Mouse (Mus musculus) midbrain, embryonic 15.5 days (tissue): ENCODE data around the gene Baz2b. TPM values are rescaled to one million over a fixed set of nuclear protein-coding genes. Genes with fewer than 3 reads are reported as not detected.

ENCODE experiments used
- ATAC-seq: fragments of 200-750 bp; cut with Nextera tagmentation; replicated peaks from 2 replicates; pipeline ENCODE4 v1.8.0; 2017; ENCODE audit warnings: moderate TSS enrichment
- H3K27ac ChIP-seq: fragments of 300-500 bp; sonication (generic); 2 replicates; pipeline ENCODE4 v1.5.1; 2015; ENCODE audit warnings: mild to moderate bottlenecking, inconsistent platforms
- H3K27me3 ChIP-seq: fragments of 300-500 bp; sonication (generic); replicated peaks from 2 replicates; pipeline ENCODE4 v1.6.1; 2015; ENCODE audit warnings: inconsistent platforms
- H3K36me3 ChIP-seq: fragments of 300-500 bp; sonication (generic); replicated peaks from 2 replicates; pipeline ENCODE4 v1.6.1; 2015; ENCODE audit warnings: inconsistent platforms
- H3K4me1 ChIP-seq: fragments of 300-500 bp; sonication (generic); 2 replicates; pipeline ENCODE4 v1.6.1; 2015; ENCODE audit warnings: inconsistent platforms
- H3K4me2 ChIP-seq: fragments of 300-500 bp; sonication (generic); 2 replicates; pipeline ENCODE4 v1.6.1; 2015; ENCODE audit warnings: inconsistent platforms, mild to moderate bottlenecking, moderate library complexity
- H3K4me3 ChIP-seq: fragments of 300-500 bp; sonication (generic); 2 replicates; pipeline ENCODE4 v1.5.1; 2015; ENCODE audit warnings: mild to moderate bottlenecking, inconsistent platforms
- H3K9ac ChIP-seq: fragments of 300-500 bp; sonication (generic); 2 replicates; pipeline ENCODE4 v1.6.1; 2015; ENCODE audit warnings: mild to moderate bottlenecking, inconsistent platforms
- H3K9me3 ChIP-seq: fragments of 300-500 bp; sonication (generic); 2 replicates; pipeline ENCODE4 v1.6.1; 2016; ENCODE audit warnings: inconsistent platforms
- WGBS: fragments of 180-500 bp; shearing (Covaris S2); methylation state at CpG from one replicate; pipeline ENCODE4 v1.1.7; 2015; ENCODE audit warnings: mixed read lengths; 5-methylcytosine and 5-hydroxymethylcytosine counted together
- polyA plus RNA-seq: library from polyadenylated mRNA; unstranded; fragments of >200 nt; fragmentation: Nextera tagmentation; extraction: Ambion mirVana; gene quantifications from 2 replicates; pipeline ENCODE4 v1.2.1, GENCODE M21; 2015

Baz2b gene
- polyA plus RNA-seq, 1 experiment from 2014 or later = 86.7 TPM

DNA sequence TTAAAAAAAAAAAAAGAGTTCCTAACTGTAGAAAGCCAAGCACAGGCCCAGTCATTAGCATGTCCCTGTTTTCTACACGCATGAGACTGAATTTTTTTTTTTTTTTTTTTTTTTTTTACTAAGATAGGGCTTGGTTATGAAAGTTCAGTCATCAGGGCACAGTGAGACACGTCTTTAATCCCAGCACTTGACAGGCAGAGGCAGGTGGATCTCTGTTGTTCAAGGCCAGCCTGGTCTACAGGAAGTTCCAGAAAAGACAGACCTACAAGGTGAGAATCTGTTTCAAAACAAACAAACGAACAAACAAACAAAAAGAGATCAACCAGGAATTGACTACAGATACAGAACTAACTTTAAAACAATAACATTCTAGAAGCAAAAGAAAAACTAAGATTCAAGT lies 100.6 kb downstream of the Baz2b start:
- no peaks in the 10 kb centered on the region for H3K9me3 ChIP-seq
- no peak for ATAC-seq
- no peaks in the 10 kb centered on the region for H3K27me3 ChIP-seq
- no peak overlapping the region for H3K4me3 ChIP-seq
- no peaks in the 10 kb centered on the region for H3K36me3 ChIP-seq
- no peak overlapping the region for H3K4me2 ChIP-seq
- H3K4me1 ChIP-seq = 0 out of 2 replicates have a peak, but pooled peaks cover 3% of the 10 kb centered on the region
- H3K27ac ChIP-seq = no peak overlapping the region
- no peak overlapping the region for H3K9ac ChIP-seq
- 86% methylated on average over 3 of the region's 3 CpGs for WGBS

DNA sequence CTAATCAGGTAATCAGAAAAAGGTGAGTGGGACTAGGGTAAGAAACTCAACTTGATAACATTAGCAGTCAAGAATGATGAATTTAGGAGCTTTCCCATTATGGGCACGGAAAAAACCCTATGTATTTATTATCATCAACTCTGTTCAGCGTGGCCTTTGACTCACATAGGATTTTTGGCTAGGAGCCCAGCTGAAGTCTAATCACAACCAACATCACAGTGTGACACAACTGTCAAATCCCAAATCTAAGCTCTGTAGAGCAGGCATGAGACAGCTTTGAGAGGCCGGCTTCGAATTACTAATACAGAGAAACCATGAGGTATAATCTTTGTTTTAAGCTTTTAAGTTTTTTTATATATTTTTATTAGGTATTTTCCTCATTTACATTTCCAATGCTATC lies 113.0 kb downstream of the Baz2b start:
- 87% methylated on average over 4 of the region's 4 CpGs for WGBS
- Histone ChIP-seq H3K9me3 (no peaks in the 10 kb centered on the region), H3K9ac (no peak overlapping the region), H3K4me3 (no peak overlapping the region), H3K4me2 (no peak overlapping the region), H3K27me3 (no peaks in the 10 kb centered on the region), H3K36me3 (no peaks in the 10 kb centered on the region), H3K27ac (no peak overlapping the region), H3K4me1 (no peaks in the 10 kb centered on the region)
- no peak for ATAC-seq

DNA sequence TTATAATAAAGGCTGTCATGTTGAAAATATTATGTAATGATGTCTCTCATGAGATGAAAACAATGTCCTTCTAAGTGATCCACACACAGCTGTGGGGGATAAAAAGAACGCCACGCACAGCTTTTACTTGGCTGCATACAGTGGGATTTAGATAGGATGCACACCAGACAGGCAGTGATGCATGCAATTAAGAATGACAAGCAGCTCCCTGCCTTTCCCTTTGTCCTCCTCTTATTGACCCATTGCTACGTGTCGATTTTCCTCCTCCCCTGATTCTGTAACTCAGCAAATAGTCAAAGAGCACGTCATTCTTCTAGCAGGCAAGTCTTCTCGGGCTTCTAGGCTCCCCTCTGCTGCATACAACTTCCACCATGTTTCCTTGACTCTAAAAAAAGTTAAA lies 119.4 kb downstream of the Baz2b start:
- Histone ChIP-seq H3K9me3 (no peaks in the 10 kb centered on the region), H3K4me3 (no peak overlapping the region), H3K4me1 (peaks cover 12% of the 10 kb centered on the region; the same call in 1 of the 2 replicates), H3K9ac (0 out of 2 replicates have a peak overlapping the region, but pooled peaks have one; percentile 10), H3K27ac (peak overlapping the region; percentile 67), H3K27me3 (no peaks in the 10 kb centered on the region), H3K4me2 (peak overlapping the region; percentile 35; the same call in 1 of the 2 replicates), H3K36me3 (no peaks in the 10 kb centered on the region)
- peak; percentile 66 for ATAC-seq
- 18% methylated on average over 6 of the region's 6 CpGs for WGBS

DNA sequence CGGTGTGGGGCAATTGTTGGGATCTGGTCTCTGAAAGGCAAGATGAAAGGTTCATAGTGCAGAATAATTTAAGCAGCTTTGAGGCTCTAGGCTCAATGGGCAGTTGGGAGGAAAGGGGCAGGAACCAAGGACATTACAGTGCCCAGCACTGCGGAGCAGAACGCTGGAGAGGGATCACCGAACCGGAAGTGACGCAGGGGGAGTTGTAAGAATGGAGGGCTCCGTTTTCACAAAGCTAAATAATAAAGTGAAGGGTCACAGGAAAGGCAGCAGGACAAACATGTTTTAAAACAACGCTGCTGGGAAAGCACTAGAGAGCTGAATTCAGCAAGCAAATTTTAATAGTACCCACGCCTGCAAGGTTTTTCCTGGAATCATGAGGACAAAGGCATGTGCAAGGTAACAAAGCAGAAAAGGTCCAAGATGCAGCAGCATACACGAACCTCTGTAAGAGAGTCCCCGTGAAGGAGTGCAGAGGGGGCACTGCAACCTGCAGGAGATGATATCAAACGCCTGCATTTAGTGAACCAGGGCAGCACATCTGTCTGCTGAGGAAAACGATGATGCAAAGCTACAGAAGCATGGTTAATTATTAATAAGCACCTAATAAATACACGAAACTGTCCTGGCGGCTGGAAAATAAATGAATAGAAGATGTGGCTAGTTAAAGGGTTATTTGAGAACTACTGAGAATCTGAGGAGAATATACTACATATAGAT lies 120.0 kb downstream of the Baz2b start:
- Histone ChIP-seq H3K4me2 (peak overlapping the region; percentile 35), H3K4me3 (peak overlapping the region; percentile 8), H3K4me1 (peaks cover 12% of the 10 kb centered on the region; the same call in 1 of the 2 replicates), H3K27ac (peak overlapping the region; percentile 66), H3K9me3 (no peaks in the 10 kb centered on the region), H3K27me3 (no peaks in the 10 kb centered on the region), H3K36me3 (no peaks in the 10 kb centered on the region), H3K9ac (0 out of 2 replicates have a peak overlapping the region, but pooled peaks have one; percentile 2)
- WGBS = 34% methylated on average over 15 of the region's 15 CpGs
- ATAC-seq = peak; percentile 81

DNA sequence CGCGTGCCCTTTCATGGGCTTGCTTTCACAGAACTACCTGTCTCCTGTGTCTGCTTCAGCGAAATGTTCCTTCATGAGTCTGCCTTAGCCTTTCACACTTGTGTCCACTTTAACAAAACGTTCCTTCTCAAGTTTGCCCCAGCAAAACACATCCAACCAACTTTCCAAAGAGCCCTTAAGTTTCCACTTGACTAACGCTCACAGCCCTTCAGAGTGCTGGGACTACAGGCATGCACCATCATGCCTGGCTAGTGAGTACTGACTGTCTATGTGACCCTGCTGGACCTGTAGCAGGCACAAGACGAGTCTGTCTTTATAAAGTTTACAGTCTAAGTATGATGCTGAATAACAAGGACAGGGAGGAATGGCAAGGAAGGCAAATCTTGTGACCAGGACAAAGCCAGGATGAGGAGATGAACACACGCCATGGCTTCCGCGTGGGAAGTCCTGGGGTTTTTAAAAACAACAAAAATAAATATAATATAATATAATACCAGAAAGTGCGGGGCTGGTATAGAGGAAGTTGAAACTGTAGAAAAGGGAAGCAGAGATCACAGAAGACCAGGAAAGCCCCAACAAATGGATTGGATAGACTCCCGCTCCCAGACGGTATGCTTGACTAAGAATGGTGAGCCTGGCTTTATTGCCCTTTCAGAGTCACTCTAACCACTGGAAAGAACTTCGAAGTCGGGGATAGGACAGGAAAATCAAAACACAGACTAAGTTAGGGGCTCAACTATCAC lies 120.7 kb downstream of the Baz2b start:
- Histone ChIP-seq H3K9ac (0 out of 2 replicates have a peak overlapping the region, but pooled peaks have one; percentile 2), H3K9me3 (no peaks in the 10 kb centered on the region), H3K4me3 (no peak overlapping the region), H3K36me3 (no peaks in the 10 kb centered on the region), H3K4me2 (peak overlapping the region; percentile 35; the same call in 1 of the 2 replicates), H3K27me3 (no peaks in the 10 kb centered on the region), H3K4me1 (peaks cover 12% of the 10 kb centered on the region; the same call in 1 of the 2 replicates), H3K27ac (peak overlapping the region; percentile 66)
- no peak for ATAC-seq
- 85% methylated on average over 14 of the region's 14 CpGs for WGBS

DNA sequence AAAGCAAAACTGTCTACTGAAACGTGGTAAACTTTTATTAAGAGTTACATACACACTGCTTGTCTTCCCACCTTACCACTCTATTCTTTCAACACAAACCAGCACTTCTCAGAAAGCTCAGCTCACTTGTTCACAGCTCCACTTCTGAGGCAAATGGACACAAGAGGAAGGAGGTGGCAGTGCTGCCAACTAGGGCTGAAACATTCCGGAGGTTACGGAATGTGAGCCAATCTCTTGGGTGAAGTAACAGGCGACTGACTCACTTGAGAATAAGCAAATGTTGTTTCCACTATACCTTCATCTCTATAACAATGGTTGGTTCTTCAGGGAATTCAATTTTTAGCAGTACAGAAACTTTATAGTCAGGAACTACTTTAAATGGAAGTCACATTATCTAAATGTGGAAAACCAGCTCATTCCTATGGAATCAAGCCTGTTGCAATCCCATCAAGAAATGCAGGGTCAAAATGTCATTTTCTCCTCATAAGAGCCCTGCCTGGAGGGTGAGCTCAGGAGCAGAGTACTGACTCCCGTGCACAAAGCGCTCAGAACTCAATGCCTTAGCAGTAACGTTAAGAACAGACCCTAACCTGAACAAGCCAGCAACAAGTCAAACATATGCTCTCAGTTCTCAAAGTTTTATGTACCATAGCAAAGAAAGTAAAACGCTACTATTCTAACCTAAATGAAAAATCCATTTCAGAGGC lies 123.3 kb downstream of the Baz2b start:
- H3K9ac ChIP-seq = no peak overlapping the region
- peaks cover 17% of the 10 kb centered on the region; the same call in 1 of the 2 replicates for H3K4me1 ChIP-seq
- H3K9me3 ChIP-seq = no peaks in the 10 kb centered on the region
- no peak overlapping the region for H3K4me2 ChIP-seq
- H3K4me3 ChIP-seq = no peak overlapping the region
- no peak for ATAC-seq
- no peak overlapping the region for H3K27ac ChIP-seq
- no peaks in the 10 kb centered on the region for H3K36me3 ChIP-seq
- H3K27me3 ChIP-seq = no peaks in the 10 kb centered on the region
- 86% methylated on average over 8 of the region's 8 CpGs for WGBS

DNA sequence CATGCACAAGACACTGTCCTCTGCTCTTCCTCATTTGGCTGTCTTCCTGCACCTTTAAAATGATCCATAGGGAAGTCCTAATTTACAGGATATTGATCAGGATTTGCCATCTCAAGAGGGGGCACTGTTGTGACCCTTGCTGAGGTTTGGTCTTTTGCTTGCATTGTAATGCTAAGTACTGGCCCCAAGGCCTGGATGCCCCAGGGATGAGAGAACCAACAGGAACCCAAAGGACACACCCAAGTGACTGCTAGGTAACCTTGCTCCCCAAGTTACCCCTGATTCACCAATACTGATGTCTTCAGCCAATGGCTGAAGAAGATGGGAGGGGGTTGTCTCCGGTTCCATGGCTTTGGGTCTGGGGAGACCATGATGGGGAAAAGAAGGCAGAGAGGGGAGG lies 124.8 kb downstream of the Baz2b start:
- Histone ChIP-seq H3K27ac (no peak overlapping the region), H3K9me3 (no peaks in the 10 kb centered on the region), H3K36me3 (no peaks in the 10 kb centered on the region), H3K9ac (no peak overlapping the region), H3K4me3 (no peak overlapping the region), H3K27me3 (no peaks in the 10 kb centered on the region), H3K4me1 (peaks cover 11% of the 10 kb centered on the region; the same call in 1 of the 2 replicates), H3K4me2 (no peak overlapping the region)
- ATAC-seq = no peak
- WGBS = 97% methylated on average over 1 of the region's 1 CpGs

DNA sequence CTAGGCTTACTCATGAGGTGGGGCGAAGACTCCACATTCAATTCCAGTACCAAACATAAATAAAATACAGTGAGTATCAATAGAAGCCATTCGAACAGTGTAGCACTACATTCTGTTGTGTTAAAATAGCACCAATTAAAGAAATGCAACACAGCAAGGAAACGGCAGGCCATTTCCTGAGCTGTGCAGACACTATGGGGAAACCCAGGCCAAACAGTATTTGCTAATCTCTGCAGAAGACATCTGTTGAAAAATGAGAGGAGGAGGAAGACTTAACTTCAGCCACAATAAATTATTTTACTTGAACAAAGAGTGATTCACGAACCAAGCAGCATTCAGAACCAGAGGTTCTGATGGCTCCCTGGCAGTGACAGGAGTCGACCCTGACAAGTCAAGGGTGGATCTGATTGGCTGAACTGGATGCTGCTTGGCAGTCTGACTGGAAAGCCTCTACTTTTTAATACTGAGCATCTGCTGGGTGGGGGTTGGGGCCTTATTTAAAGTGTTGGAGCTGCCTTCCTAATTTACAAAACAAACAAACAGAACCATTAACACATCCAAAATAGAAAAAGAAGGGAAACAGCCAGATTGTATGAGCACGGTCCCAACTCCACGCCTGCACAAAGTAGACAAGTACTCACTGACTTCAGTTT lies 126.5 kb downstream of the Baz2b start:
- no peaks in the 10 kb centered on the region for H3K27me3 ChIP-seq
- ATAC-seq = no peak
- H3K9me3 ChIP-seq = no peaks in the 10 kb centered on the region
- H3K4me3 ChIP-seq = no peak overlapping the region
- WGBS = 61% methylated on average over 7 of the region's 7 CpGs
- H3K9ac ChIP-seq = no peak overlapping the region
- no peak overlapping the region for H3K27ac ChIP-seq
- H3K36me3 ChIP-seq = no peaks in the 10 kb centered on the region
- peaks cover 5% of the 10 kb centered on the region; the same call in 1 of the 2 replicates for H3K4me1 ChIP-seq
- no peak overlapping the region for H3K4me2 ChIP-seq

DNA sequence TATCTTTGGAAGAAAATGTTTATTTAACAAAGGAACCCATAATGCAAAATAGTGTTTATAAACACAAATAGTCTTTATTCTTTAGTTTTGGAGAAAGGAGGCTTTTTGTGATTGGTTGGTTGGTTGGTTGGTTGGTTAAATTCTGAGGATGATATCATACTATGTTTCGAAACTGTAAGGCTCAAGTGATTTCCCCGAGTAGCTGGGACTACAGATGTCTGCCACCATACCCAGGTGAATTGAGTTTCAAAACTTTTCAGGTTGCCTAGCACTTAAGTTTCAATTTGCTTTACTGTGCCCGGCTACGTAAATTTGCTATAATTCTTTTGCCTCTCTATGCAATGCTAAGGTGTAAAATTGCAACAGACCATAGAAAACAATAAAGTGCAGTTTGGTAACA lies 127.4 kb downstream of the Baz2b start:
- no peak for ATAC-seq
- peaks cover 10% of the 10 kb centered on the region; the same call in 1 of the 2 replicates for H3K4me1 ChIP-seq
- H3K4me2 ChIP-seq = no peak overlapping the region
- no peak overlapping the region for H3K4me3 ChIP-seq
- no peaks in the 10 kb centered on the region for H3K36me3 ChIP-seq
- 94% methylated on average over 4 of the region's 4 CpGs for WGBS
- no peak overlapping the region for H3K9ac ChIP-seq
- H3K27me3 ChIP-seq = no peaks in the 10 kb centered on the region
- no peak overlapping the region for H3K27ac ChIP-seq
- H3K9me3 ChIP-seq = no peaks in the 10 kb centered on the region

DNA sequence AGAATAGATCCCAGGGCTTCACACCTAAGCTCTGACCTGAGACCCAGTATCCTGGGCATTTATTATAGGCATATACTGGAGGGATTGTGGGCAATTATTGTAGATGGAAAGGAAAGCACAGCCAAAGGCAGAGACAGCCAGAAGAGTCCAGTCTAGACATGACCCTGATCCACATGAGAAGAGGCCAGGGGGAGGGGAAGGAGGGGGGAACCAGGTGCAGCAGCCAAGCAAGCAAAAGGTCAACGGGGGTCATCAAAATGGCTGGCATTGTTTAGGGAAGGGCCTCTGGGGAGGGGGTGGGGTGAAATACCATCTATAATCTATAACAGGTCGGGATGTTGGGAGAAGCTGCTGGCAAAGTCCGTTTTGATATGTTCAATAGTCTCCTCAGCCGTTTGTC lies 128.8 kb downstream of the Baz2b start:
- Histone ChIP-seq H3K4me2 (no peak overlapping the region), H3K36me3 (no peaks in the 10 kb centered on the region), H3K4me1 (peaks cover 20% of the 10 kb centered on the region), H3K27ac (no peak overlapping the region), H3K27me3 (no peaks in the 10 kb centered on the region), H3K9me3 (no peaks in the 10 kb centered on the region), H3K4me3 (no peak overlapping the region), H3K9ac (no peak overlapping the region)
- WGBS = 75% methylated on average over 4 of the region's 4 CpGs
- ATAC-seq = no peak

DNA sequence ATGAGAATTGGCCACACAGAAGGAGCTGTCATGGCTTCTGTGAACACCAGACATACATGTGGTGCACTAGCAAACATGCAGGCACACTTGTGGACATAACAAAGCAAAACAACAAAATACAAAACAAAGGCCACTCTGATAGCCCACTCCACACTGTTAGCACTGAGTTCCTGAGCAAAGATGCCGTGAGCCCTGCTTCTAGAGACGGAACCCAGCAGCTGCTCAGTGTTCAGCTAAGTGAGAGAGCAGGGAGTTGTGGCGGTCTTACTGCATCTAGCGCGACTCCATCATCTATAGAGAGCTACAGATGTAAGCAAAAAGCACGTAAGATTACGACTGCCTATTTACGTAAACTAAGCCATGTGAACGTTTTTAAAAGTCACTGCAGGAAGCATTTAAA lies 132.0 kb downstream of the Baz2b start:
- peaks cover 16% of the 10 kb centered on the region for H3K4me1 ChIP-seq
- 0 out of 2 replicates have a peak, but pooled peaks cover 3% of the 10 kb centered on the region for H3K36me3 ChIP-seq
- H3K9ac ChIP-seq = no peak overlapping the region
- H3K27me3 ChIP-seq = no peaks in the 10 kb centered on the region
- H3K4me3 ChIP-seq = no peak overlapping the region
- ATAC-seq = peak; percentile 58; the same call in 1 of the 2 replicates
- H3K9me3 ChIP-seq = no peaks in the 10 kb centered on the region
- no peak overlapping the region for H3K4me2 ChIP-seq
- H3K27ac ChIP-seq = no peak overlapping the region
- whole genome bisulfite sequencing = 53% methylated on average over 9 of the region's 9 CpGs
